Mouse (Mus musculus) stomach, postnatal 0 days (tissue): ENCODE results near the gene Tmem256. TPM values are rescaled to one million over a fixed set of nuclear protein-coding genes. Genes with fewer than 3 reads are reported as not detected.

ENCODE experiments used
- ATAC-seq: fragments of 200-750 bp; cut with Nextera tagmentation; 2 replicates; pipeline ENCODE4 v1.8.0; 2017; ENCODE audit not compliant: low FRiP score, low TSS enrichment
- DNase-seq: peaks from one replicate; pipeline ENCODE4 v3.0.0-alpha.2; 2016; ENCODE audit warnings: low spot score
- H3K27ac ChIP-seq: fragments of 300-500 bp; sonication (generic); replicated peaks from 2 replicates; pipeline ENCODE4 v1.5.1; 2014; ENCODE audit warnings: mild to moderate bottlenecking, control low read depth
- H3K27me3 ChIP-seq: fragments of 300-500 bp; sonication (generic); 2 replicates; pipeline ENCODE4 v1.6.1; 2014; ENCODE audit warnings: low read length; ENCODE audit not compliant: control insufficient read depth, insufficient read depth
- H3K36me3 ChIP-seq: fragments of 300-500 bp; sonication (generic); 2 replicates; pipeline ENCODE4 v1.6.1; 2014; ENCODE audit warnings: low read length, mixed read lengths; ENCODE audit not compliant: control insufficient read depth, insufficient read depth
- H3K4me1 ChIP-seq: fragments of 300-500 bp; sonication (generic); replicated peaks from 2 replicates; pipeline ENCODE4 v1.6.1; 2014; ENCODE audit warnings: antibody characterized with exemption; ENCODE audit not compliant: control insufficient read depth, insufficient read depth
- H3K4me2 ChIP-seq: fragments of 300-500 bp; sonication (generic); replicated peaks from 2 replicates; pipeline ENCODE4 v1.6.1; 2014; ENCODE audit warnings: low read depth, mild to moderate bottlenecking, control low read depth, moderate library complexity
- H3K4me3 ChIP-seq: fragments of 300-500 bp; sonication (generic); 2 replicates; pipeline ENCODE4 v1.5.1; 2014; ENCODE audit warnings: low read depth, low read length, control low read depth
- H3K9ac ChIP-seq: fragments of 300-500 bp; sonication (generic); 2 replicates; pipeline ENCODE4 v1.6.1; 2014; ENCODE audit warnings: mild to moderate bottlenecking, low read length, control low read depth, mixed read lengths
- H3K9me3 ChIP-seq: fragments of 300-500 bp; sonication (generic); 2 replicates; pipeline ENCODE4 v1.6.1; 2016; ENCODE audit warnings: low read length; ENCODE audit not compliant: control insufficient read depth
- CTCF ChIP-seq: IDR thresholded peaks from 2 replicates; pipeline ENCODE4 v1.5.1; 2016; ENCODE audit warnings: antibody characterized with exemption, low read depth, mild to moderate bottlenecking, moderate library complexity
- EP300 ChIP-seq: optimal IDR thresholded peaks from 2 replicates; pipeline ENCODE3; 2016; ENCODE audit warnings: antibody characterized with exemption
- WGBS: fragments of 180-500 bp; shearing (Covaris S2); extraction: QIAGEN DNeasy Blood & Tissue Kit; methylation state at CpG from one replicate; pipeline ENCODE4 v1.1.7; 2014; 5-methylcytosine and 5-hydroxymethylcytosine counted together
- polyA plus RNA-seq: library from polyadenylated mRNA; unstranded; fragments of >200 nt; fragmentation: Nextera tagmentation; extraction: Ambion mirVana; gene quantifications from 2 replicates; pipeline ENCODE4 v1.2.1, GENCODE M21; 2015

The Tmem256 gene
- polyA plus RNA-seq, 1 experiment from 2014 or later: 366 TPM

DNA sequence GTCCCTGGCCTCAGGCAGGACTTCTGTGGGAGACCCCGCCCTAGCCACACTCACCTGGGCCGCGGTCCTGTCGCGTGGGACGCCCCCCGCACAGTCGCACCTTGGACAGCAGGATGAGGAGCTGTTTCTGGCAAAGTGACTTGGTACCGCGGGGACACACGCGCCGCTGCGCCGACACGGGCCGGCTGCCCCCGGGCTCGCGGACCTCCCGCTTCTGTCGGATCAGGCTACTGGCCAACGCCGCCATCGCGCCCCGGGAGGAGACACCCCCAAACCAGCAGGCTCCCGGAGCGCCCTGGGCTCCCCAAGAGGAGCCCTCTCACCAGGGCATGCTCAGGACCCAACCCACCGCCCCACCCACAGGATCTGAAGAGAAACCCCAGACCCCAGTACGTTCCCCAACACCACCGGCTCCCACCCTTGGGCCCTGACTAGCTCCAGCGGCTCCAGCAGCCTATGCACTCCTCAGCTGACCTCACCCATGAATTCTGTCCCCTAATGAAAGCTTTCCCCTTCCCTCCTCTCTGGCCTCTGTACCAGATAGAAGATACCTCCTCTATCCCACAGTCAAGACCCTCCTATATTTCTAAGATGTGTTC lies 36.8 kb upstream of the Tmem256 start, which contains the start of gene Fgf11:
Gene Fgf11 (minus strand): TSS at position 479 of the 599 bp plus-strand sequence.
- no peaks in the 10 kb centered on the region for H3K9me3 ChIP-seq
- TF ChIP-seq EP300: no peak
- no peak for TF ChIP-seq CTCF
- peak within 1 kb of the TSS; percentile 67 for H3K9ac ChIP-seq
- peaks cover 4% of the 10 kb centered on the region for H3K4me1 ChIP-seq
- no peaks in the 10 kb centered on the region for H3K27me3 ChIP-seq
- DNase-seq: peak; percentile 41
- H3K27ac ChIP-seq: peak within 1 kb of the TSS; percentile 9; the same call in 1 of the 2 replicates
- H3K4me3 ChIP-seq: peak within 1 kb of the TSS; percentile 55
- 1% methylated on average over 29 of the region's 33 CpGs for WGBS
- H3K36me3 ChIP-seq: no peaks in the 10 kb centered on the region
- H3K4me2 ChIP-seq: peak within 1 kb of the TSS; percentile 73
- no peak for ATAC-seq

DNA sequence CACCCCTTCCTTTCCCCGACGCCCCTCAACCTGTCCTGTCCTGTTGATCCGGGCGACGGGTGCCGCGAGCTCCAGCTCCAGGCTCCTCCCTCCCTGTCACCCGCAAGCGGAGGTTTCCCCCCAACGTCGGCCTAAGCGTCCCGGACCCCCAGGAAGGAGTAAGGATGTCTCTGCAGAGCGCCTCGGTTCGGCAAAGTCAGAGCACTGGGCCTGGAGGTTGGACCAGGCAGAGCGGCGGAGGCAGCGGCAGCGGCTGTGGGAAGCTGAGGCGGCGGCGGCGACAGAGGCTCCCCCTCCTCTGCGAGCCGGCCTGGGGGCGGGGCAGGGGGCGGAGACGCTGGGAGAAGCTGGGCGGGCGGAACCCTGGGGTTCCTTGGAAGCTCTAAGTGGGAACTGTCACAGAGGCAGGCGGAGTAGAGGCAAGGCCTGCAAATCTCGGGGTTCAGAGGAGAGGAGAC lies 35.6 kb upstream of the Tmem256 start:
- DNase-seq: peak; percentile 89
- peak overlapping the region; percentile 73 for H3K4me2 ChIP-seq
- no peaks in the 10 kb centered on the region for H3K27me3 ChIP-seq
- TF ChIP-seq CTCF (0 out of 2 replicates have a peak, but pooled peaks have one; percentile 5), EP300 (no peak)
- under 1% methylated on average over 28 of the region's 33 CpGs for WGBS
- H3K4me1 ChIP-seq: peaks cover 4% of the 10 kb centered on the region
- H3K27ac ChIP-seq: no peak overlapping the region
- ATAC-seq: peak; percentile 30; the same call in 1 of the 2 replicates
- H3K36me3 ChIP-seq: no peaks in the 10 kb centered on the region
- H3K9me3 ChIP-seq: no peaks in the 10 kb centered on the region
- peak overlapping the region; percentile 67 for H3K9ac ChIP-seq
- H3K4me3 ChIP-seq: peak overlapping the region; percentile 55

DNA sequence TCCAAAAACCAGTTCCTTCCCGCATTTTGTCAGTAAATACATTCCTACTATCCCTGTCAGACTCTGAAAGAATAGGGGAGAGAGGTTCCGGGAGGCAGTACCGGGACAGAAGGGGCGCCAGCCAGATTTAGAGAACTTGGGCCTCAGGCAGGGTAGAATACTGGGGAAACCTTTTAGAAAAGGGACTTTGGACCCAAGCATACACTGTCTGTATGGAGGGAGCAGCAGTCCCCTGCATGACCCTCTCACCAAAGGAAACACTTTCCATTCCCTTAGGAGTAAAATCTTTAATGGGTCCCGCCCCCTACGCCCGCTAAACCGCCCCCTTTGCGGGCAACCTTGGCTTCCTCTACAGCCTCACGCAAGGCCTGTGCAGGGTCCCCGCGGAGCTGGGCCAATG lies 35.0 kb upstream of the Tmem256 start:
- 4% methylated on average over 12 of the region's 12 CpGs for WGBS
- peak; percentile 5 for ATAC-seq
- H3K4me1 ChIP-seq: peaks cover 4% of the 10 kb centered on the region
- H3K27ac ChIP-seq: no peak overlapping the region; the same call in 1 of the 2 replicates
- no peaks in the 10 kb centered on the region for H3K9me3 ChIP-seq
- peak overlapping the region; percentile 55 for H3K4me3 ChIP-seq
- peak overlapping the region; percentile 73 for H3K4me2 ChIP-seq
- no peaks in the 10 kb centered on the region for H3K27me3 ChIP-seq
- H3K9ac ChIP-seq: peak overlapping the region; percentile 67
- no peaks in the 10 kb centered on the region for H3K36me3 ChIP-seq
- peak; percentile 29 for DNase-seq
- TF ChIP-seq EP300: no peak
- no peak for TF ChIP-seq CTCF

DNA sequence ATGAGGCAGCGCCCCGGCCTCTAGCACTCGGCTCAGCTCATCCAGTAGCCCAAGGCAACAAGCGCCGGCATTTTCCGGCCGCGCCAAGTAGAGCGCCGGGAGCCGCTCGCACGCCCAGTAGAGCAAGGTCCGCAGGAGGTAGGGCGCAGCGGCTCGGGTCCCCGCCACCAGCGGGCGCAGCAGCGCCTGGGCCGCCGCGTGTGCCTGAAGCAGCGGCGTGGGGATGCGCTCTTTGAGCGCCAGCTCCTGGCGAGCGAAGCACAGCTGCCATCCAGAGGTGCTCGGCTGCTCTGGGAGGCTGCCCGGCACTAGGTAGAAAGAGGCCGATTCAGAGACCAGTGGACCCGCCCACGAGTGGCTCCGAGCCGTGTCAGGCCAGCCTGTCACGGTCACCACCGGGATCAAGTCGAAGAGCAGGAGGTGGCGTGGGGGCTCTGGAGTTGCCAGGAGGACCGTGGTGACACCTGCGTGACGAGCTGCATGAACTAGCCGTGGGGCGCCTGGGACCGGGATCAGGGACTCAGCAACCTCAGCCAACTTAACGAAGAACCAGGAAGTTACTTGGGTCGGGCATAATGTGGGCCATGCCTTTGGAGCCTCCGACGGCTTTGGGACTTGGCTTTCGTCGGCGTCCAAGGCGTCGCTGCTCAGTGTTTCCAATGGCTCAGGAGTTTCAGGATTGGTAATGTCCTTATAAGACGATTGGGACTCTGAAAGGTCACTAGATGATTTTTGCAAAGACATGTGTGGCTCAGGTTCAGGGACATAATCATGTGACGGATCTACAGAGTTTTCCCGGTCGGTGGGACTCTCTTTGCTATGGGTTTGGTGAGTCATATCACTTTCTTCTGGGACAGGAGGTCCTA lies 34.3 kb upstream of the Tmem256 start:
- 1% methylated on average over 60 of the region's 60 CpGs for WGBS
- Histone ChIP-seq H3K4me2 (peak overlapping the region; percentile 73), H3K9ac (peak overlapping the region; percentile 67), H3K4me1 (peaks cover 4% of the 10 kb centered on the region), H3K9me3 (no peaks in the 10 kb centered on the region), H3K27ac (peak overlapping the region; percentile 78), H3K27me3 (no peaks in the 10 kb centered on the region), H3K36me3 (no peaks in the 10 kb centered on the region), H3K4me3 (peak overlapping the region; percentile 55)
- peak; percentile 74 for ATAC-seq
- no peak for TF ChIP-seq EP300
- TF ChIP-seq CTCF: peak; percentile 83
- peak; percentile 86 for DNase-seq

DNA sequence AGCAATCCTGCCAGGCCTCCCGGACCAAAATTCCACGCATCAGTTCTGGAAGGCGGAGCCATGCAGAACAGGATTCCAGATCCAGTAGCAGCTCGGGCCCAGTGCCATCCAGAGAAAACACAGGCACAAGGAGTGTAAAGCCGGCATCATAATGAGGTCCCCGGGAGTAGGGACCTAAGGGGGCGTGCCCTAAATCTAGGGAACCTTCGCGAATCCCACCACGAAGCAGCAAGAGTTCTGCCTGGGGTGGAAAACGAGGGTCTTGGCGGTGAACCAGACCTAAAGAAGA lies 33.7 kb upstream of the Tmem256 start:
- H3K9ac ChIP-seq: peak overlapping the region; percentile 67
- DNase-seq: peak; percentile 59

More for the DNA sequence above, 33.7 kb upstream of the Tmem256 start:
- Histone ChIP-seq H3K27ac (peak overlapping the region; percentile 78), H3K36me3 (no peaks in the 10 kb centered on the region), H3K4me2 (peak overlapping the region; percentile 73), H3K27me3 (no peaks in the 10 kb centered on the region), H3K9me3 (no peaks in the 10 kb centered on the region), H3K4me3 (peak overlapping the region; percentile 55), H3K4me1 (peaks cover 4% of the 10 kb centered on the region)
- ATAC-seq: no peak
- 10% methylated on average over 12 of the region's 12 CpGs for WGBS
- TF ChIP-seq EP300 (no peak), CTCF (no peak)
